Mouse (Mus musculus) cortical plate, adult 2 months (tissue): ENCODE results near the gene Ppp1r15b. TPM values are rescaled to one million over a fixed set of nuclear protein-coding genes. Genes with fewer than 3 reads are reported as not detected.

Experiments
- H3K27ac ChIP-seq: fragments of 200-500 bp; 2 replicates; pipeline ENCODE4 v1.5.1; 2012; ENCODE audit warnings: low read length, control low read depth, inconsistent platforms; ENCODE audit not compliant: insufficient read depth
- H3K4me1 ChIP-seq: fragments of 200-500 bp; 2 replicates; pipeline ENCODE4 v1.6.1; 2011; ENCODE audit warnings: low read length; ENCODE audit not compliant: control insufficient read depth, insufficient read depth
- H3K4me3 ChIP-seq: fragments of 200-500 bp; 2 replicates; pipeline ENCODE4 v1.5.1; 2011; ENCODE audit warnings: mild to moderate bottlenecking, low read length, control low read depth; ENCODE audit not compliant: insufficient read depth
- CTCF ChIP-seq: fragments of 200-500 bp; IDR thresholded peaks from 2 replicates; pipeline ENCODE4 v1.5.1; 2011; ENCODE audit warnings: mild to moderate bottlenecking, control low read depth, low read length; ENCODE audit not compliant: insufficient read depth; ENCODE audit errors: extremely low read depth
- POLR2A ChIP-seq: fragments of 200-500 bp; IDR thresholded peaks from 2 replicates; pipeline ENCODE4 v1.6.1; 2011; ENCODE audit warnings: mild to moderate bottlenecking, low read length, control low read depth; ENCODE audit not compliant: insufficient read depth; ENCODE audit errors: extremely low read depth
- polyA plus RNA-seq: library from polyadenylated mRNA; depleted of rRNA; stranded (reverse); fragments of >200 nt; gene quantifications from 2 replicates; pipeline ENCODE4 v1.2.3, GENCODE M21; 2012

The Ppp1r15b gene
- polyA plus RNA-seq, 1 experiment: 25.6 TPM

DNA sequence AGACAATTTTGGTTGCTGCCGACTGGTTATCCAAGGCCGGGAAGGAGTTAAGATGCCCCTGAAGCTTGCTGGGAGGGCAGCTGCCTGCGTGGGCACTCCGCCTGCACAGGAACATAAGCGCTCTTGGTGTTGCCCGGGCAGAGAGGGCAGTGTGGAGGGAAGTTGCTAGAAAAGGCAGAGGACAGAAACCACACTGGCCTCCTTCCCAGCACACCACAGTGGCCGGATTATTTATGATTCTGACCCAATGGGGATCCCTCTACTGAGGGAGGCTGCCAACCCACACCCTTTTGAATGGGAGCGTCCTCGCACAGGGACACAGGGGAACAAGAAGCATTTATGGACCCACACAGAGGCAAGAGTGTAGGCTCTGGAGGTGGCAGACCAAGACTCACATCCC is 40.4 kb downstream of the Ppp1r15b start:
- no peak overlapping the region for H3K4me3 ChIP-seq
- TF ChIP-seq POLR2A: no peak
- no peak for TF ChIP-seq CTCF
- 0 out of 2 replicates have a peak, but pooled peaks cover 1% of the 10 kb centered on the region for H3K4me1 ChIP-seq

DNA sequence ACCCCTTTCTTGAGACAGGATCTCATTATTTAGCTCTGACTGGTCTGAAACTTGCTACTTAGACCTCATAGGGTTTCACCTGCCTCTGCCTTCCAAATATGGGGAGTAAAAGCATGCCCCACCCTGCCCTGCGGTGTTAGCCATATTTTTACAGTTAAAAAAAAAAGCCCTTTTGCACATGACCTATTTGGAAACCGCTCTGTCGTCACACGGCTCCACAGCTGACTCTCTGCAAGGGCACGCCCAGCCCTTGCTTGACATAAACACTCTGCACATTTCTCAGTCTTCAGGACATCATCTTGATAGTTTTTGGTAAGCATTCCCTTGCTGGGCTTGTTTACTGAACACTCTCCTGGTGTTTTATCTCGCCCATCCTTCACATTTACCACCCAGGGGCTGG is 44.2 kb downstream of the Ppp1r15b start:
- no peak for TF ChIP-seq CTCF
- no peak for TF ChIP-seq POLR2A
- no peak overlapping the region for H3K27ac ChIP-seq
- H3K4me1 ChIP-seq: 0 out of 2 replicates have a peak, but pooled peaks cover 1% of the 10 kb centered on the region
- H3K4me3 ChIP-seq: no peak overlapping the region

More for the DNA sequence above, 40.4 kb downstream of the Ppp1r15b start:
- H3K27ac ChIP-seq: no peak overlapping the region

DNA sequence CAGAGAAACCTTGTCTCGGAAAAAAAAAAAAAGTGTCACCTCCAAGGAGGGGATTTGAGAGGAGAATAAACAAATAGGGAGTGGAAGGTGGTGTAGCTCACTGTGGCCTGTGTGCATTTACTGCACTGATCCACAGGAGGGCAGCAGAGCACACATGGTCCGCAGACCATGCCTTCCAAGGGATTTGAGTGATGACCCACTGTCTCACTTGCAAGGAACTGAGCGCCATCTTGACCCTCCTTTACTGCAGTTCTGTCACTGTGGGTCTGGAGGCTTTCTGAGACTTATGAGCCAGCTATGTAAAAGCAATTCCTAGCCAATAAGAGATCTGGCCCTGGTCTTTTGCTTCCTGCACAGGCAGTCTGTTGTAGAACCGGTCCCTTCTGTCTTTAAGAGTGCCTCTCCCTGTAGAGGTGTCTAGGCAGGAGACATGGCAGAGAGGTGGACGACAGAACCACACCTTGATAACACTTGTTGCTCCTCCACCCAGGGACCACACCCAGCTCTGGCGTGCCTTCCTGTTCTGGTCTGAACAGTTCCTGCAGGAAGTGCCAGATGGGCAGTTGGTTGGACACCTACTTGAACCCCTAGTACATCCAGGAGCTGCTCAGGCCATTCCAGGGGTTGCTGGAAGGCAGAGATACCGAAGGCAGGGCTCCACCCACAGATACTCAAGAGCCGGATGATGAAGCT is 46.7 kb downstream of the Ppp1r15b start:
- no peak overlapping the region for H3K27ac ChIP-seq
- 0 out of 2 replicates have a peak, but pooled peaks cover 1% of the 10 kb centered on the region for H3K4me1 ChIP-seq
- TF ChIP-seq POLR2A: no peak
- peak; percentile 99 for TF ChIP-seq CTCF
- H3K4me3 ChIP-seq: no peak overlapping the region

DNA sequence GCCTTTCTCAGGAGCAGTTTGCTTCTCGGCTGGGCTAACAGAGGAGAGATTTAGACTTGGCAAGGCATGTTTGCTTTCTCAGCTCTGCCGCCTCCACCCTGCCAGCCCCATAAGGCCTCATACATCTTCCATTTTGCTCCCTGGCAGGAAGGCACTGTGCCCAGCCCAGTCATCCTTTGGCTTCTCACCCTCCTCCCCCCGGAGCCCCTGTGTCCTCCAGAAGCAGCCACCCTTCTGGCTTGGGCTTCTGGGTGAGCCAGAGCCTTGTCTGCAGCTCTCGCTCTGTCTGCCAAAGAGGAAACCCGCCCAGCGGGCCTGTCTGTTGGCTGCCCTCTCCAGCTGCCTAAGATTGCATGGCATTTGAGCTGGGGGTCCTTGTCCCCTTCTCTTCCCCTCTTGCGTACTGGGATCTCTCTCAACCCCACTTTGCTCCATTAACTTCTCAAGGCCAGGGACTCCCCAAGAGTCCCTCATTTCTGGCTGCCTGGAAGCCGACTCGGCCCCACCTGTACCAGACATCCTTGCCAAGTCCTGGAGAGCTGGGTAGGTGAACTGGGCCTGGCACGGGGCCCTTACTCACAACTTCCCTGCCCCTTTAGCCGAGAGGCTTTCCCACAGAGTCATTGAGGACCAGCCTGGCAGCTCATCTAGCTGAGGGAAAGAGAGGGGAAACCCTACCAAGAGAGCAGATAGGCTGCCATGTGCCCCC is 47.9 kb downstream of the Ppp1r15b start:
- no peak overlapping the region for H3K27ac ChIP-seq
- TF ChIP-seq CTCF (no peak), POLR2A (no peak)
- peaks cover 1% of the 10 kb centered on the region; the same call in 1 of the 2 replicates for H3K4me1 ChIP-seq
- no peak overlapping the region for H3K4me3 ChIP-seq

DNA sequence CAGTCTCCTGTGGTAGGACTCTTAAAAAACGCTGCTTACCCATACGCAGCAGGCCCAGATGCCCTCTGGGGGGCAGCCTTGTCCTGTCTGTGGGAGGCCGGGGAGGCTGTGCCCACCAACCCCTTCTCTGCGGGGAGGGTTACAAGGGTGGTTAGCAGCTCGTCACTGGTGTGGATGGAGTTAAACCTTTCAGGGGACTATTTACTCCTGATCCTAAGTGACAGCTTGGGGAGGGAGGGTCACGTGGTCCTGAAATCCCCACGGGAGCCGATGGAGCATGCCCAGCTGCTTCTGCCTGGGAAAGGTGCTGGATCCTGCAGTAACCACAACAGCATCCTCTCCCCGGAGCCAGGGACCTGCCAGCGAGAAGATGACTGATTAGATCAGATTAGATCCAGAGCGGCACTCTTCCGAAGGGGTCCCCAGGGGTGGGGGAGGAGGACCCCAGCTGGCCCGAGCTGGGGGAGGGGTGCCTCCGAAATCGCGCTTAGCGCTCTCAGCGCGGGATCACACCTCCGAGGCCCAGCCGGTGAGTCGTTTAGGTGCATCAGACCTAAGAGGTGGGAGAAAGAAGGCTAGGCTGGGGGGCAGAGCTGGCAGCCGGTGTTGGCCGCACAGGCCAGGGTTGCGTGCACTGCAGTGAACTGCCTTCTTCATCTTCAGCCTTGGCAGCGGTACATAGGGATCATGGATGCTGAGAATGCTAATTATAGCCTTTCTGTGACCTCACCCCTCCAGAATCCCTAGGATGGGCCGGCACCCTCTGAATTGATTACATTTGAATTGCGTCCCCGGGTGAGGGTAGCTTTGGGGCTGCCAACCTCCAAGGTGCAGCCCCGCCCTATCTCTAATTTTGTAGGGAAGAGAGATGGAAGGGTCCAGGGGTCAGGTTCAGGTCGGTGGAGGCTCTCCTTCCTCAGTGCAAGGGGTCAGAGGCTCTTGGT is 50.4 kb downstream of the Ppp1r15b start:
- TF ChIP-seq POLR2A (peak; percentile 72), CTCF (peak; percentile 83)
- peak overlapping the region; percentile 58 for H3K27ac ChIP-seq
- H3K4me3 ChIP-seq: peak overlapping the region; percentile 96
- no peaks in the 10 kb centered on the region; the same call in 1 of the 2 replicates for H3K4me1 ChIP-seq

DNA sequence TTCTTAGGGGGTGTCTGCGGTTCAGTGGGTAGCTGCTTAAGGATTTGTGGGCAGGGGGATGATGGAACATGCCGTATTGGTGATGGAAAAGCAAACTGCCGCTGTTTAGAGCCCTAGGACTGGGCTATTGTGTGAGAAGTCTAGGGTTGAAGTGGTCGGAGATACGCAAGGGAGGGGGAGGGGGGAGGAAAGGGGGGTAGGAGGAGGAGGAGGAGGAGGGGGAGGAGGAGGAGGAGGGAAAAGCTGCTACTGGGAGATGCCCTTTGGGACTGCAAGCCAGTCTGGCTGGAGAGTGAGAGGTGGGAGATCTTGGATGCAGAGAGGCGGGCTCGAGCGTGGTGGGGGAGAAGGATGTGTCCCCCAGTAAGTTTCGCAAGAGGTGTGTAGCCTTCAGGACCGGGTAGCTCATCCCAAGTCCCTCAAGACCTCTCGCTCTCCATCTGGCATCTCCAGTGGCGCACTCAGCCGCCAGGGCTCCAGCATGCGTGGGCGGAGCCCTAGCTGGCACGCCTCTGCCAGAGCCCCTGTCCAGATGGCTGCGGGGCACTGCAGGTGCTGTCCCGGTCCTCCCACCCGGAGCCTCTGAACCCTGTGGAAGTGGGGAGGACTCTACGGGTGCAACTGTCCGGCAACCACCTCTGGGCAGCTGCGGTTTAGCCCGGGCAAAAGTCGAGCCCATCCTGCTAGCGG is 51.2 kb downstream of the Ppp1r15b start:
- Histone ChIP-seq H3K4me1 (no peaks in the 10 kb centered on the region; the same call in 1 of the 2 replicates), H3K27ac (peak overlapping the region; percentile 72), H3K4me3 (peak overlapping the region; percentile 96)
- no peak for TF ChIP-seq CTCF
- peak; percentile 34; the same call in 1 of the 2 replicates for TF ChIP-seq POLR2A

DNA sequence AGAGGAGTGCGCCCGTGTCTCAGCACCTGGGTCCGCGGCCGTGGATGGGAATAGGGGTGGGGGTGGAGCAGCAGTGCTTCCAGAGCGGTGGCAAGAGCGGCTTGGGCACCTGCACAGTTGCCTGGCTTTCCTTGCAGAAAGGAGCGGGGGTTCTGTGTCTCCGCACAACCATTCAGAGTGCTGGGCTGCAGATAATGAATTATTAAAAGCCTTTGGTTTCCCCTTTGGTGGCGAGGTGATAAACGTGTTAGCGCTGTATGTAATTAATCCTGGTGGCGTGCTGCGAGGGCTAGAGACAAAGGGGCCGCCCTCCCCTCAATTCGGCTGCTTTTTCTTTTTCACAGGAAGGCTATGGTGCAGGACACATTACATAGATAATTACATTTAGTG is 51.8 kb downstream of the Ppp1r15b start:
- H3K4me1 ChIP-seq: no peaks in the 10 kb centered on the region; the same call in 1 of the 2 replicates
- H3K4me3 ChIP-seq: peak overlapping the region; percentile 96
- H3K27ac ChIP-seq: peak overlapping the region; percentile 72
- TF ChIP-seq POLR2A (no peak), CTCF (no peak)

DNA sequence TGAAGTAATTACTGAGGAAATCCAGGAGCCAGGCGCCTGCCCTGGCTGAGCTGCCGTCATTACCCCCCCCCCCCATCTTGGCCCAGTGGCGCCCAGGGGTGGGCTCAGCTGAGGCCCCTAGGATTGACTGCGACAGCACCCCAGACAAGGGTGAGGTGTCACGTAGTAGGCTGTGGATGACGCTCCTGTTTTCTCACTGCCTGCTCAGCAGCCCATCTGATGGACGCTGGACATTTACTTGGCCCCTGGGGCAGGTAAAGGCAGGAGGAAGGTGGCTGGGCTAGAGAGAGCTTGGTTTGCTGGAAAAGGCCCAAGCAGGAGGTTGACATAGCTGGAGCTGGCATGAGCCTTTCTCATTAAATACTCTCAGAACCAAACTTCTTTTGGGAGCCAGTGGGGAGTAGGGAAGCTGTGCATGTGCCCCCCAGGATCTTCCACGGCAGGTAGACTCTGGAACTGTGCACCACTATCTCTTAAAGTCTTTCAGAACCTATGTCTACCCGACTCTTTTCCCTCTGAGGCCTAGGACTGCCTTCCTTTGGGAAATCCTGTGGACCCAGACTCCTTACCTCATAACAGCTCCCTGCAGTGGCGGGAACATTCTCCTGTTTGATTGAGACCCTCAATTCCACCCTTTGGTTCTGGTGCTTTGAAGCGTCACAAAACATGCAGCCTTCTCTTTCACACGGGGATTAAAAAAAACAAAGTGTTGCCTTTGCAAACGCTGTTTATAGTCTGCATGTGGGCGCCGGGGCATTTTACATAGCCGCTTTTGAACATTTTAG is 52.4 kb downstream of the Ppp1r15b start:
- TF ChIP-seq CTCF (no peak), POLR2A (no peak)
- Histone ChIP-seq H3K27ac (no peak overlapping the region), H3K4me3 (peak overlapping the region; percentile 96), H3K4me1 (peaks cover 1% of the 10 kb centered on the region; the same call in 1 of the 2 replicates)
